Mouse (Mus musculus) right cerebral cortex, adult 18-20 months (tissue): ENCODE data around the gene Olfr399.

Source experiments
- DNase-seq: peaks from one replicate; pipeline ENCODE4 v3.0.0; 2022; ENCODE audit warnings: mixed read lengths

Gene Olfr399

DNA sequence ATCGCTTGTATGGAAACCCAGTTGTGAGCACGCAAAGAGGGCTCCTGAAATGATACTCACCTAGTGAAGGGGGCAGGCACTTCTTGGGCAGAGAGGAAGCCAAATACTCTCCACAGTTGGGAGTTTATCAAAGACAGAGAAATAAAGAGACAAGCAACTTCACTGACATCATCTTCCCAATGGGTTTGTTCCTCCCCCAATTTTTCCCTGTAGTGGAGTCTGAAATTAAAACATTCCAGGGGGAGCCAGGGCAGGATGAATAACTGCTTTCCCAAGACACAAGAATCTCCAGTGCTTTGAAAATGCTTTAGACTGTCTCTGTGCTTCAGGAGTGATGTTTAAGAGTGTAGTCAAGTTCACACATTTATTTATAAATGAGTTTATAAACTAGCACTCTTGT is at the start of gene Olfr399, which contains the start of gene Olfr139:
Gene Olfr399, minus strand, starts transcription at position 165 of the 400 bp plus-strand sequence.
Gene Olfr139, minus strand, starts transcription at position 101 of the 400 bp plus-strand sequence.
- no peak for DNase-seq

- no peak for DNase-seq
Observed at GRCm38 (mm10) chr11:74105066-74105465, 48.7 kb upstream of the Olfr399 start.

- no peak for DNase-seq
Observed at GRCm38 (mm10) chr11:74101507-74101906, 45.1 kb upstream of the Olfr399 start.

GRCm38 (mm10) chr11:74100724-74101123 is 44.3 kb upstream of the Olfr399 start:
- no peak for DNase-seq

DNA sequence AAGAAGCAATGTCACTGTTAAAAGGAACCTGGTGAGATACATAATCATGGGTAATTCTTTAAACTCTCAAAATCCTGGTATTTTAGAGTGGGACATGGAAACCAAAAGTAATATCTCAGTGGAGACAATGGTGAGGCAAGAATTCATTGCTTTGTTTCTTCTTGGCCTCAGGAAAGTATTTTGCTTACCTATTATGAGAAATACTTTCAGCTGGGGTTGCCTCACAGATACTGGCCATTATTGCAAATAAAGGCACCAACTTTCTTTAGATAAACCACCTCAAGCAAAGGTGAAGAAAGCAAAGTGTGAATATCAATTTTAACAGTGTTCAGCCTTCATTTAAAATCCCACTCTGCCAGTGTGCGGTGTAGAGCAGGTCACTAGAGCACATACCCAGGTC is 13.2 kb upstream of the Olfr399 start, which contains the start of gene Zfp616:
Gene Zfp616, plus strand, starts transcription at position 301 of the 400 bp plus-strand sequence.
- DNase-seq: no peak

DNA sequence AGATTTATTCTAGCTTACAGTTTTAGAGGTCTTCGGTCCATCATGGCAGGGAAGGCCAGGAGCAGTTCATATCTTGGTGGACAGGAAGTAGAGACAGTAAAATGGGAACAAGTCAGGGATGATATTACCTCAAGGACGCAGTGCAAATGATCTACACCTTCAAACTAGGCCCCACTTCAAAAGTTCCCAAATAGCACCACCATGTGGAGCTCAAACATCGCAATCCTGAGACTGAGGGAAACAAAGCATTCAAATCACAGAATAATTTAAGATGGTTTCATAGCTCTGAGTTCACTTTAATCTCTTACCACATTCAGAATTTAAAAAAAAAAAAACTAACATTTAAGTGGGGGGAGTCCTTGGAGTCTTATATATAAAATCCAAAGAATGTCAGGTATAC is 5.1 kb downstream of the Olfr399 start:
- no peak for DNase-seq
